Mouse (Mus musculus) frontal cortex, postnatal 25 days (tissue): ENCODE results near the gene C1qtnf1.

Experiments
- DNase-seq, 2 experiments: peaks; one replicate each; pipeline ENCODE4 v3.0.0; 2022; ENCODE audit warnings: low spot score in 2 of 2

The C1qtnf1 gene

GRCm38 (mm10) chr11:118473842-118474500 lies 46.0 kb downstream of the C1qtnf1 start:
- no peak for DNase-seq

DNA sequence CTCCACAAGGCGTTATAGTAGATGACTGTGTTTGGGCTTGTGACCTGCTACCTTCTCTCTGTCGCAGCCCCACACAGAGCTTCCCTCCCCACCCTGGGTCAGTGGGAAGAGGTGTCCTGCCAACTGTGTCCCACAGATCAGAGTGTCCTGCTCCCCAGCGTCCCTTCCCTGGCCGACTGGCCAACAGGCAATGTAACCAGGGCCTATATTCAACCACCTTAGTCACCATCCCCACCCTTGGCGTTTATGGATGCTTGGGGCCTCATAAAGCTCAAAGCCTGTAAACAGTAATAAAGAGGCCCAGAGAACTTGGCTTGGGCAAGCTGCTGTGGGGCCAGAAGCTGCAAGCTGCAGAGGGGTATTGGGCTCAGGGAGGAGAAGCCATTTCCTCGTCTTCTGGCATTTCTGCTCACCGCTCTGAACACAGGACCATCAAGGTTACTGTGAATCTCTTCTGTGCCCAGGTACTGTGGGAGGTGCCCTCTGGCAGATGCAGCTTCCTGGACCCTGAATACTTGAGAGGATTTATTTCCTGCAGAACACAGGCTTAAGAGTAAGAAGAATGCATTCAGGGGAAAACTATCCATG lies 47.6 kb downstream of the C1qtnf1 start:
- DNase-seq, result no peak

- DNase-seq, result peak; percentile 88 to 93
These were observed 48.7 kb downstream of the C1qtnf1 start, which contains the start of gene Engase for GRCm38 (mm10) chr11:118476396-118477373. TSS of gene Engase (plus strand) at chr11:118476829.

GRCm38 (mm10) chr11:118479776-118480175 lies 51.8 kb downstream of the C1qtnf1 start:
- no peak for DNase-seq

GRCm38 (mm10) chr11:118481231-118481630 lies 53.2 kb downstream of the C1qtnf1 start:
- no peak for DNase-seq

DNA sequence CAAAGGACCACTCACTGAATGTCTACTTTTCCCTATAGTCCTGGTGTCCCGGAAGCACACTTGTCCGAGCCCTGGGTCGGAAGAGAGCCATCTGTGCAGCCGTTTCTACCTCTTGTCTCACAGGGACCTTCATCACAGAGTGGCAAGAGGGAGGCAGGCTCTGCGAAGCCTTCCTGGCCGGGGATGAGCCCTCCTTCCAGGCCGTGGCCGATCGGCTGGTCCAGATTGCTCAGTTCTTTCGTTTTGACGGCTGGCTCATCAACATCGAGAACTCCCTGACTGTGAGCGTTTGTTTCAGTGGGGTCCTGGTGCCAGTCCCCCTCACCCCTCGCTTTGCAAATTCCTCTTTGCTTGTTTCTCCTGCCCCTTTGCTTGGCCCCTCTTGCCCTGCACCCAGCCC lies 53.7 kb downstream of the C1qtnf1 start:
- DNase-seq, result no peak

DNA sequence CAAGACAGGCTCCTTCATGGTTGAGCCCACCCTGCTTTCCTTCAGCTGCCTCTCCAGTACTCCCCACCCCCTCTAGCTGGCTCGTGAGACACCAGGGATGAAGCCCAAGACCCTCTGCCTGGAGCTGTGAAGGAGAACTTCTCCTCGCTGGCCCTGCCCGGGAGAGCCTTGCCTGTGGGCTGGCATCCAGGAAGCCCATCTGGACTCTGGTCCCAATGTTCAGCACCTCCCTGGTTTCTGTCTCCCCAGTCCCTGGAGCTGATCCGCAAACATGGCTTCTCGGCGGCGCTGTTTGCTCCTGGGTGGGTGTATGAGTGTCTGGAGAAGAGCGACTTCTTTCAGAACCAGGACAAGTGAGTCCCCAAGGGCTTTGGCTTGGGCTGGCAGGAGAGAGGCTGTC lies 56.2 kb downstream of the C1qtnf1 start:
- DNase-seq, result no peak

GRCm38 (mm10) chr11:118485338-118485737 lies 57.3 kb downstream of the C1qtnf1 start:
- no peak for DNase-seq

DNA sequence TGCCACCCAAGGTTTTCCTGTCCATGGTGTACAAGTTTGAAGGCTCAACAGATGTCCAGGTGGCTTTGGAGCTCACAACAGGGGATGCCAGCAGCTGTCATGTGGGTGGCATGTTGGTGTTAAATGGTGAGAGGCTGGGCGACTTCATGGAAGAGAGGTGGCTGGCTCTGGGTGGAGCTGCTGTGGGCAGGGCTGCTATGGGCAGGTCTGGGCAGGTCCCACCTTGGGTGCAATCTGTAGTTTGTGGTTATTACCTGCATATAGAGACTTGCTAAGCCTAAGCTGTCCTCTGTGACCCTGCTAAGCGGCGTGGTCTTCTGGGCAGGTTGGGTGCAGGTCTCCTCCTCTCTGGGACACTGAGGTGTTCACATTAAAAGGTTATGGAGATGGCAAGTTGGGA lies 57.8 kb downstream of the C1qtnf1 start:
- DNase-seq, result no peak

DNA sequence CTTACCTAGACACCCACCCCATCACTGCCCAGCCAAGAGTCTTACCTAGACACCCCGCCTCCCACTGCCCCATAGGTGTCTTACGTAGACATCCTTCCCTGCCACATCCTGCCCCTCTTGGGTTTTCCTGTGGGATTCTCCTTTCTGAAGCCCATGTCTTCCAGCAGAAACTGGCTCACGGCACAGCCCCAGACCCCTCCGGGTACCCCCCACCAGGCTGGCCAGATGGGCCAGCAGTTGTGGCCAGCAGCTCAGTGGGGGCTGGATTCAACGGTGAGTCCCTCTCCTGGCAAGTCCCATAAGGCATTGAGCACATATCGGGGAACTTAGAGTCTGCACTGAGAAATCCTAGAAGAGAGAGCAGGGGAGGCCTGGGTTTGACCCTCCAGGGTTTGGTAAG lies 58.3 kb downstream of the C1qtnf1 start:
- no peak for DNase-seq

- no peak for DNase-seq
These were observed 59.1 kb downstream of the C1qtnf1 start for GRCm38 (mm10) chr11:118486881-118487772.

GRCm38 (mm10) chr11:118488191-118488906 lies 60.3 kb downstream of the C1qtnf1 start:
- DNase-seq, result no peak

GRCm38 (mm10) chr11:118488907-118489270 lies 60.9 kb downstream of the C1qtnf1 start:
- DNase-seq, result no peak

DNA sequence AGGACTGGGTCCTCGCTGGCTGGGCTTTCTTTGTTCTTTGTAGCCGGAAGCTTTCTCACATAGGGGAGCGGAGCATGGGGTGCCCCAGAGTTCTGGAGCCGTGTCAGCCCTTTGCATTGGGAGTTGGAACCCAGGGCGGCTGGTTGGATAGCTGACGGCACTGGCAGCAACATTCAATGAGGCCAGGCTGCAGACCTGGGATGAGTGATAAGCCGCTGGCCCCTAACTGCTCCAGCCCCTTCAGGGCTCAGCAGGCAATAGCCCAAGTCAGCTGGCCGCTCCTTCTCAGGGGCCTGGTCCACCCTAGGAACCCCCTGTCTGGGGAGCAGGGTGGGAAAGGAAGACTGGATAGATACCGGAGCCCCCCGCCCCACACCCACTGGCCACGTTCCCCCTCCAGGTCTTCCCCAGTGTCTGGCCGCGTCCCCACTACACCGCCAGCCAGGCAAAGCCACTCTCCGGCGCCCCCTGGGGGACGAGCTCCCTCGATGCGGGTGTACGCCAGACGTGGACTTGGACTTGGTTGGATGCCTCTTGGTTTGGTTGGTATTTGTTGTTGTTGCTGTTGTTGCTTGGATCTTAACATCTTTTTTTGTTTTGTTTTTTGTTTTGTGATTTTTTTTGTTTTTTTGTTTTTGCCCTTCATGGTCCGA lies 62.7 kb downstream of the C1qtnf1 start:
- DNase-seq, result peak in 1 of 2 experiments; percentile 62

- no peak for DNase-seq
These were observed 63.2 kb downstream of the C1qtnf1 start for GRCm38 (mm10) chr11:118491230-118491629.

- DNase-seq, result no peak
These were observed 65.5 kb downstream of the C1qtnf1 start for GRCm38 (mm10) chr11:118493458-118493857.

DNA sequence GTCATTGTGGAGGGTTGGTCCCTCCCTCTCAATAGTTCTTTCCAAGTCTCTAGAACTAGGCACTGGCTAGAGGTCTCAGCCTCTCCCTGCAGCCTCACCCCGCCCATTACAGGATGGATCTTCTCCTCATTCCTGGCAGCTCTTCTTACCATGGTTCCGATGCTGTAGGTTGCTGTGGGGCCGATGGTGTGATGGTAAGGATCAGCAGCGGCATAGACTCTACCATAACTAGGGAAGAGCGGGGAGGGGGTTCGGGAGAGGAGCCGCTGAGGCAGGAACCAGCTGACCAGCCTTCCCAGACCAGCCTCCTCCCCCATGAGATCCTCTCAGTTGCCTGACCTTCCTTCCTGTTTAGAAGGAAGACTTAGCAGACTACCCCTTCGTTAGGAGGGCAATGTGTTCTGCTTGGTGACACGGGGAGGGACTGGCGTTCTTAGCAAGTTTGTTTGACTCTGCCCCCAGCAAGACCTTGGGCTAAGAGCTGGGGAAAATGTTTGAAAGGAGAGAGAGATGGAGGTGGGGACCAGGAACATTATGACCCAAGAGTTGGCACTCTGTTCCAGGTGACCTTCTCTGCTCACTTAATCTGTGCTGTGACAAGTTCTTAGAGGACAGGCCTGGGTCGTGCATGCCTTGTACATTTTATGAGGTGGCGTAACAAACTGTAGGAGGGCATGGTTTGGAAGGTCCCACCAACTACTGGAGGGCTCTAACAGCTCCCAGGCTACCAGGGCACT lies 66.2 kb downstream of the C1qtnf1 start:
- no peak for DNase-seq

- no peak for DNase-seq
These were observed 67.1 kb downstream of the C1qtnf1 start for GRCm38 (mm10) chr11:118495065-118495464.

GRCm38 (mm10) chr11:118496066-118496689 lies 68.2 kb downstream of the C1qtnf1 start:
- no peak for DNase-seq
